Mouse (Mus musculus): ENCODE measurements around the gene Cltb. TPM values are rescaled to one million over a fixed set of nuclear protein-coding genes. Genes with fewer than 3 reads are reported as not detected.

The Cltb gene
- 31.9 and 32.3 TPM in 2 replicates for polyA plus RNA-seq (2014; fragmentation: Nextera tagmentation; extraction: Ambion mirVana)

GRCm38 (mm10) chr13:54610972-54611754 is at the start of gene Cltb:
TSS of gene Cltb (minus strand) at chr13:54611344.
- WGBS, result under 1% methylated on average over 66 of the region's 66 CpGs
- H3K27ac ChIP-seq (ENCODE audit: low read depth, low read length), result peak within 1 kb of the TSS; percentile 16; the same call in 1 of the 2 replicates
- peak within 1 kb of the TSS; percentile 69 for H3K4me3 ChIP-seq (ENCODE audit: low read depth, low read length)
- H3K9ac ChIP-seq (ENCODE audit: low read depth, low read length), result peak within 1 kb of the TSS; percentile 71
- no peaks in the 10 kb centered on the region for H3K9me3 ChIP-seq (ENCODE audit: control insufficient read depth, low read length)
- ATAC-seq (replicated peaks; ENCODE audit: low FRiP score), result peak; percentile 63
- DNase-seq (ENCODE audit: low spot score), result peak; percentile 85
- H3K27me3 ChIP-seq (replicated peaks; ENCODE audit: control insufficient read depth, insufficient read depth, low read length), result no peaks in the 10 kb centered on the region
- peaks cover 26% of the 10 kb centered on the region for H3K4me1 ChIP-seq (replicated peaks; ENCODE audit: control insufficient read depth, insufficient read depth, low read length)
- peak within 1 kb of the TSS; percentile 92 for H3K4me2 ChIP-seq
- no peaks in the 10 kb centered on the region for H3K36me3 ChIP-seq (ENCODE audit: control insufficient read depth, insufficient read depth, low read length)

DNA sequence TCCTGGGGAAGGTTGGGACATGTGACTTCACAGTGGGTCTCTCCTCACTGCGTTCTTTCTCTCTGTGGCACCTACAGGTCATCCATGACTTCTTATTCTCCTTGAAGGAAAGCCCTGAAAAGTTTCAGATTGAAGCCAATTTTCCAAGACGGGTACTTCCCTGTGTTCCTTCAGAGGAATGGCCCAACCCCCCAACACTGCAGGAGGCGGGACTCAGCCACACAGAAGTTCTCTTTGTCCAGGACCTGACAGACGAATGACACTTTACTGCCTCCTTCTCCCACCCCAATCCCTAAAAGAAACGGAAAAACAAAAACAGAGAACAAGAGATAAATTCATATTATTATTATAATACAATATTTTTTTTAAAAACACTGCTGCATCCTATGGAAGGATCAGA is 49.7 kb upstream of the Cltb start:
- Histone ChIP-seq H3K4me2 (no peak overlapping the region), H3K9ac (ENCODE audit: low read depth, low read length) (no peak overlapping the region), H3K9me3 (ENCODE audit: control insufficient read depth, low read length) (no peaks in the 10 kb centered on the region), H3K36me3 (ENCODE audit: control insufficient read depth, insufficient read depth, low read length) (peaks cover 36% of the 10 kb centered on the region), H3K27me3 (replicated peaks; ENCODE audit: control insufficient read depth, insufficient read depth, low read length) (no peaks in the 10 kb centered on the region), H3K27ac (ENCODE audit: low read depth, low read length) (no peak overlapping the region), H3K4me3 (ENCODE audit: low read depth, low read length) (no peak overlapping the region), H3K4me1 (replicated peaks; ENCODE audit: control insufficient read depth, insufficient read depth, low read length) (no peaks in the 10 kb centered on the region)
- WGBS, result 84% methylated on average over 5 of the region's 5 CpGs
- DNase-seq (ENCODE audit: low spot score), result no peak
- ATAC-seq (replicated peaks; ENCODE audit: low FRiP score), result no peak

DNA sequence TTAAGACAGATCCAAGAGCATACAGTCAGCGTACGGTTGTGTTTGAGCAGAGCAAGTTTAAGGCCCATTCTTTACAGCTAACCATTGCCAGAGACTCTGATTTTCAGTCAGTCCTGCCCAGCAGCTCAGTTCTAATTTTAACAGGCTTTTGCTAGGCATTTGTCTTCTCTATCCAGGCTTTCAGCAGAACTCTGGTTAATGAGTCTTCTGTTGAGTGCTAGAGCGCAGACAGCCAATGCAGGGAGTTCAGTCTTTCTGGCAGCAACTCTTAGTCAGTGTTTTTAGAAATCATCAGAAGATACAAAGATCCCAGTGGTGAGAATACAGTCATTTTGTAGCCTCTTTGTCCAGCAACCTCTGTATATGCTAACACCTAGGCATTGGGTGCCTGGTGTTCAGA is 39.3 kb upstream of the Cltb start:
- no peak overlapping the region for H3K27ac ChIP-seq (ENCODE audit: low read depth, low read length)
- H3K36me3 ChIP-seq (ENCODE audit: control insufficient read depth, insufficient read depth, low read length), result peaks cover 60% of the 10 kb centered on the region
- H3K9ac ChIP-seq (ENCODE audit: low read depth, low read length), result no peak overlapping the region
- H3K27me3 ChIP-seq (replicated peaks; ENCODE audit: control insufficient read depth, insufficient read depth, low read length), result no peaks in the 10 kb centered on the region
- H3K9me3 ChIP-seq (ENCODE audit: control insufficient read depth, low read length), result no peaks in the 10 kb centered on the region
- H3K4me3 ChIP-seq (ENCODE audit: low read depth, low read length), result no peak overlapping the region
- 96% methylated on average over 3 of the region's 3 CpGs for WGBS
- ATAC-seq (replicated peaks; ENCODE audit: low FRiP score), result no peak
- no peak overlapping the region for H3K4me2 ChIP-seq
- no peak for DNase-seq (ENCODE audit: low spot score)
- no peaks in the 10 kb centered on the region for H3K4me1 ChIP-seq (replicated peaks; ENCODE audit: control insufficient read depth, insufficient read depth, low read length)

DNA sequence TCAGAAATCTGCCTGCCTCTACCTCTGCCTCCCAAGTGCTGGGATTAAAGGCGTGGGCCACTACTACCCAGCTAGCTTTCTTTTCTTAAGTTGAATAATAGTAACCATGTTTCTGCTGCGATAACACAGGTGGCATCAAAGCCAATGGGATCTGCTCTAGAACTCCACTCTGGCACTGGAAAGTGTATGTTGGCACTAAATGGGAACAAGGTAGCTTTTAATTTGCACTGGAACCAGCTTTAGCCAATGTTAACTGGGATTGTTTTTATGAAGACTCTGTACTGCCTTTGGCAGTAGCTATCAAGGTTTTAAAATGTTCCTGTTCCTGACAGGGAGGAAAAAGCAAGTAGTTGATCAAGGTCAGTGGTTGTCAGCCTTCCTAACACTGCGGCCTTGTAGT is 23.9 kb upstream of the Cltb start:
- no peak for DNase-seq (ENCODE audit: low spot score)
- Histone ChIP-seq H3K36me3 (ENCODE audit: control insufficient read depth, insufficient read depth, low read length) (peaks cover 10% of the 10 kb centered on the region), H3K9me3 (ENCODE audit: control insufficient read depth, low read length) (no peaks in the 10 kb centered on the region), H3K4me3 (ENCODE audit: low read depth, low read length) (no peak overlapping the region), H3K27ac (ENCODE audit: low read depth, low read length) (no peak overlapping the region), H3K9ac (ENCODE audit: low read depth, low read length) (no peak overlapping the region), H3K4me1 (replicated peaks; ENCODE audit: control insufficient read depth, insufficient read depth, low read length) (no peaks in the 10 kb centered on the region), H3K27me3 (replicated peaks; ENCODE audit: control insufficient read depth, insufficient read depth, low read length) (no peaks in the 10 kb centered on the region), H3K4me2 (no peak overlapping the region)
- no peak for ATAC-seq (replicated peaks; ENCODE audit: low FRiP score)
- WGBS, result 92% methylated on average over 3 of the region's 3 CpGs

- H3K27ac ChIP-seq (ENCODE audit: low read depth, low read length), result no peak overlapping the region
- DNase-seq (ENCODE audit: low spot score) (no peak), ATAC-seq (replicated peaks; ENCODE audit: low FRiP score) (no peak)
- WGBS, result 68% methylated on average over 3 of the region's 3 CpGs
- no peak overlapping the region for H3K4me3 ChIP-seq (ENCODE audit: low read depth, low read length)
- no peak overlapping the region for H3K9ac ChIP-seq (ENCODE audit: low read depth, low read length)
- H3K9me3 ChIP-seq (ENCODE audit: control insufficient read depth, low read length), result no peaks in the 10 kb centered on the region
- no peaks in the 10 kb centered on the region for H3K27me3 ChIP-seq (replicated peaks; ENCODE audit: control insufficient read depth, insufficient read depth, low read length)
- no peaks in the 10 kb centered on the region for H3K4me1 ChIP-seq (replicated peaks; ENCODE audit: control insufficient read depth, insufficient read depth, low read length)
- no peak overlapping the region for H3K4me2 ChIP-seq
- peaks cover 3% of the 10 kb centered on the region for H3K36me3 ChIP-seq (ENCODE audit: control insufficient read depth, insufficient read depth, low read length)
Measured at GRCm38 (mm10) chr13:54632731-54633277, 21.7 kb upstream of the Cltb start.

- Histone ChIP-seq H3K4me1 (replicated peaks; ENCODE audit: control insufficient read depth, insufficient read depth, low read length) (no peaks in the 10 kb centered on the region; the same call in 1 of the 2 replicates), H3K4me2 (no peak overlapping the region), H3K4me3 (ENCODE audit: low read depth, low read length) (no peak overlapping the region), H3K36me3 (ENCODE audit: control insufficient read depth, insufficient read depth, low read length) (peaks cover 3% of the 10 kb centered on the region), H3K9me3 (ENCODE audit: control insufficient read depth, low read length) (no peaks in the 10 kb centered on the region), H3K9ac (ENCODE audit: low read depth, low read length) (no peak overlapping the region), H3K27ac (ENCODE audit: low read depth, low read length) (no peak overlapping the region), H3K27me3 (replicated peaks; ENCODE audit: control insufficient read depth, insufficient read depth, low read length) (no peaks in the 10 kb centered on the region)
- WGBS, result 74% methylated on average over 4 of the region's 4 CpGs
- ATAC-seq (replicated peaks; ENCODE audit: low FRiP score) (no peak), DNase-seq (ENCODE audit: low spot score) (no peak)
Measured at GRCm38 (mm10) chr13:54629128-54629527, 18.0 kb upstream of the Cltb start.

DNA sequence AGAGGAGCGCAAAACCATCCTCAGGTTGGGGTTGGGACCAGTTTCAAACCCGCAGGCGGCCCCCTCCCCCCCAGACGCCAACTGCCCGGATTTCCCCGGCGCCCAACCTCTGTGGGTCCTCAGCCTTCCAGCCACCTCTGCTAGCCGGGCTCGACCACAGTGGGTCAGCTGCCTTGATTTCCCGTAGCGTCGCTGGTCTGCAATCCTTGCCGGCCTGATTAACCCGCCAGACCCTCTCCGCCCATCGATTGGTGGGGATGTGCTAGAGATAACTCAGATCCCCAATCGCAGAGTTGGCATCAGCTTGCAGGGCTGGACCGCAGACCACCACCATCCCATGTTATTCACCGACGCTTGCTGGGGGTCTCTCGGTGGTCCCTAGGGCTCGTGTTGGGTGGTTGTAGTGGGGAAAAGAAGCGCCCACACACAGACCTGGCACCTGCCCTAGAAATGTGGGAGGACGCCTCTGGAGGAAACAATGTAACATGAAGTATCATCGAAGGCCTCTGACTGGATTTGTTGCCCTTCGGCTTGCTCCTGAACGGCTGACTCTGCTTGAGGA is 10.9 kb upstream of the Cltb start:
- Histone ChIP-seq H3K4me2 (peak overlapping the region; percentile 91), H3K9me3 (ENCODE audit: control insufficient read depth, low read length) (no peaks in the 10 kb centered on the region), H3K27ac (ENCODE audit: low read depth, low read length) (peak overlapping the region; percentile 70), H3K9ac (ENCODE audit: low read depth, low read length) (peak overlapping the region; percentile 96), H3K36me3 (ENCODE audit: control insufficient read depth, insufficient read depth, low read length) (no peaks in the 10 kb centered on the region), H3K27me3 (replicated peaks; ENCODE audit: control insufficient read depth, insufficient read depth, low read length) (no peaks in the 10 kb centered on the region), H3K4me1 (replicated peaks; ENCODE audit: control insufficient read depth, insufficient read depth, low read length) (peaks cover 11% of the 10 kb centered on the region), H3K4me3 (ENCODE audit: low read depth, low read length) (peak overlapping the region; percentile 94)
- WGBS, result under 1% methylated on average over 27 of the region's 27 CpGs
- ATAC-seq (replicated peaks; ENCODE audit: low FRiP score) (peak; percentile 52), DNase-seq (ENCODE audit: low spot score) (peak; percentile 41)

- peak within 1 kb of the TSS; percentile 91 for H3K4me2 ChIP-seq
- H3K9me3 ChIP-seq (ENCODE audit: control insufficient read depth, low read length), result no peaks in the 10 kb centered on the region
- no peaks in the 10 kb centered on the region for H3K27me3 ChIP-seq (replicated peaks; ENCODE audit: control insufficient read depth, insufficient read depth, low read length)
- peak within 1 kb of the TSS; percentile 70 for H3K27ac ChIP-seq (ENCODE audit: low read depth, low read length)
- ATAC-seq (replicated peaks; ENCODE audit: low FRiP score), result peak; percentile 97
- peak within 1 kb of the TSS; percentile 96 for H3K9ac ChIP-seq (ENCODE audit: low read depth, low read length)
- peak; percentile 99 for DNase-seq (ENCODE audit: low spot score)
- peak within 1 kb of the TSS; percentile 94 for H3K4me3 ChIP-seq (ENCODE audit: low read depth, low read length)
- H3K4me1 ChIP-seq (replicated peaks; ENCODE audit: control insufficient read depth, insufficient read depth, low read length), result peaks cover 11% of the 10 kb centered on the region
- H3K36me3 ChIP-seq (ENCODE audit: control insufficient read depth, insufficient read depth, low read length), result no peaks in the 10 kb centered on the region
- 11% methylated on average over 44 of the region's 44 CpGs for WGBS
Measured at GRCm38 (mm10) chr13:54621155-54621932, 10.2 kb upstream of the Cltb start, which contains the start of gene Faf2. TSS of gene Faf2 (plus strand) at chr13:54621784.
